ENCODE assay signal across 30 mouse cellular contexts in genomic region chr13:60340068-60340467, GRCm38 (mm10).
DNase-seq lines count a peak whose midpoint lies in the region; ATAC-seq lines count a peak whose summit lies in the region.
"Had no signal": no experiment of that assay in that cellular context is flagged by ENCODE, and none has a peak within 500 bp of the region (broad histone marks: within the 10 kb centered on the region; RNA-seq: fewer than 3 reads in every experiment).

No protein-coding gene starts in this region.

- WGBS in limb, embryonic 15.5 days, result 72% methylated on average over 2 of the region's 2 CpGs
- WGBS in limb, embryonic 10.5 days, result 85% methylated on average over 2 of the region's 2 CpGs

- H3K9ac ChIP-seq in limb, embryonic 15.5 days, result no peak overlapping the region
- H3K9ac ChIP-seq: embryonic facial prominence, embryonic 13.5 days; forebrain, embryonic 12.5 days; forebrain, embryonic 15.5 days; heart, embryonic 13.5 days; hindbrain, embryonic 15.5 days had no signal

- no peaks in the 10 kb centered on the region for H3K27me3 ChIP-seq in limb, embryonic 15.5 days
- H3K27me3 ChIP-seq in limb, embryonic 10.5 days (ENCODE audit: low read depth, poor library complexity, severe bottlenecking), result no peaks in the 10 kb centered on the region
- H3K27me3 ChIP-seq: CH12.LX; embryonic facial prominence, embryonic 13.5 days; forebrain, embryonic 12.5 days; forebrain, embryonic 15.5 days; heart, embryonic 13.5 days; hindbrain, embryonic 15.5 days had no signal

- DNase-seq in frontal cortex, postnatal 14 days (ENCODE audit: low spot score in 2 of 2), result no peak
- no peak for DNase-seq in limb, embryonic 10.5 days (ENCODE audit: low spot score)
- DNase-seq in 3T3-L1 (ENCODE audit: low read depth, low spot score), result peak; percentile 12
- peak; percentile 50 for DNase-seq in telencephalon, adult 2 months (ENCODE audit: low read depth, low spot score)
- DNase-seq in layer of hippocampus, adult 11-12 months (ENCODE audit: low spot score), result no peak
- DNase-seq: adrenal gland, adult 2 months; adrenal gland, postnatal 14 days; B cell, adult 2 months; cerebellum, adult 11-12 months; cerebellum, adult 8-10 months; cerebellum, postnatal 10 days; cerebellum, postnatal 36 days; embryo, embryonic 11 days; gastrocnemius, adult 2 months; gastrocnemius, postnatal 14 days; heart, adult 2 months; heart, postnatal 14 days; heart, postnatal 4 days had no signal

- peak; percentile 55; the same call in 1 of the 2 replicates for ATAC-seq in frontal cortex, adult (ENCODE audit: low TSS enrichment)
- no peak for ATAC-seq in limb, embryonic 15.5 days (ENCODE audit: insufficient number of reproducible peaks, low FRiP score, low TSS enrichment, low read depth)
- ATAC-seq: forebrain, embryonic 15.5 days had no signal

- H3K4me3 ChIP-seq in limb, embryonic 15.5 days, result no peak overlapping the region
- H3K4me3 ChIP-seq in limb, embryonic 10.5 days, result no peak overlapping the region
- H3K4me3 ChIP-seq: embryonic facial prominence, embryonic 10.5 days; embryonic facial prominence, embryonic 13.5 days; erythroblast, embryonic 14.5 days; forebrain, embryonic 12.5 days; forebrain, embryonic 15.5 days; gastrocnemius, adult 2 months; heart, adult 2 months; heart, embryonic 10.5 days; heart, embryonic 13.5 days; hindbrain, embryonic 15.5 days had no signal

- 0 out of 2 replicates have a peak overlapping the region, but pooled peaks have one; percentile 24 for H3K27ac ChIP-seq in limb, embryonic 15.5 days
- H3K27ac ChIP-seq in limb, embryonic 10.5 days, result no peak overlapping the region
- H3K27ac ChIP-seq: embryonic facial prominence, embryonic 13.5 days; forebrain, embryonic 12.5 days; forebrain, embryonic 15.5 days; gastrocnemius, adult 2 months; heart, adult 2 months; heart, embryonic 10.5 days; heart, embryonic 13.5 days; hindbrain, embryonic 15.5 days had no signal

- no peak overlapping the region for H3K4me2 ChIP-seq in limb, embryonic 15.5 days
- H3K4me2 ChIP-seq: embryonic facial prominence, embryonic 13.5 days; forebrain, embryonic 12.5 days; forebrain, embryonic 15.5 days; heart, embryonic 13.5 days; hindbrain, embryonic 15.5 days had no signal

- no peaks in the 10 kb centered on the region for H3K9me3 ChIP-seq in limb, embryonic 15.5 days
- 0 out of 2 replicates have a peak, but pooled peaks cover 2% of the 10 kb centered on the region for H3K9me3 ChIP-seq in limb, embryonic 10.5 days (replicated peaks)
- H3K9me3 ChIP-seq: forebrain, embryonic 12.5 days; forebrain, embryonic 15.5 days; heart, embryonic 10.5 days; heart, embryonic 13.5 days; hindbrain, embryonic 15.5 days had no signal

- H3K36me3 ChIP-seq in limb, embryonic 15.5 days, result no peaks in the 10 kb centered on the region
- H3K36me3 ChIP-seq in limb, embryonic 10.5 days, result no peaks in the 10 kb centered on the region
- H3K36me3 ChIP-seq: embryonic facial prominence, embryonic 10.5 days; embryonic facial prominence, embryonic 13.5 days; forebrain, embryonic 12.5 days; forebrain, embryonic 15.5 days; G1E; heart, embryonic 10.5 days; heart, embryonic 13.5 days; hindbrain, embryonic 15.5 days had no signal

- peaks cover 23% of the 10 kb centered on the region for H3K4me1 ChIP-seq in limb, embryonic 15.5 days
- H3K4me1 ChIP-seq in limb, embryonic 10.5 days, result peaks cover 26% of the 10 kb centered on the region
- H3K4me1 ChIP-seq: forebrain, embryonic 15.5 days; hindbrain, embryonic 15.5 days had no signal

Comparison
In these comparisons a context has a peak if more than half of its experiments do, and no peak if none do; other contexts are left out.
1. DNase-seq: peak in 3T3-L1 (single experiment) and telencephalon, adult 2 months (single experiment); none in frontal cortex, postnatal 14 days (0 of 2), limb, embryonic 10.5 days (single experiment) and layer of hippocampus, adult 11-12 months (single experiment).